Mouse (Mus musculus) cerebellum, postnatal 25 days (tissue): Measurements from ENCODE around the gene Asah2.

Experiments
- DNase-seq, 2 experiments: peaks; one replicate each; pipeline ENCODE4 v3.0.0; 2021; ENCODE audit warnings: mixed read lengths in 2 of 2

Asah2 gene

GRCm38 (mm10) chr19:31971405-31971804 is 136.6 kb downstream of the Asah2 start:
- no peak for DNase-seq

GRCm38 (mm10) chr19:31967933-31968532 is 140.0 kb downstream of the Asah2 start:
- no peak for DNase-seq

- DNase-seq, result no peak
These were observed 144.9 kb downstream of the Asah2 start for GRCm38 (mm10) chr19:31963147-31963546.

GRCm38 (mm10) chr19:31960434-31960833 is 147.6 kb downstream of the Asah2 start:
- no peak for DNase-seq

- DNase-seq, result no peak
These were observed 151.7 kb downstream of the Asah2 start for GRCm38 (mm10) chr19:31956359-31956758.

GRCm38 (mm10) chr19:31954696-31955095 is 153.3 kb downstream of the Asah2 start:
- no peak for DNase-seq

GRCm38 (mm10) chr19:31954267-31954666 is 153.7 kb downstream of the Asah2 start:
- no peak for DNase-seq

- no peak for DNase-seq
These were observed 154.2 kb downstream of the Asah2 start for GRCm38 (mm10) chr19:31953799-31954198.

GRCm38 (mm10) chr19:31950793-31951489 is 157.1 kb downstream of the Asah2 start:
- no peak for DNase-seq
